Mouse (Mus musculus): ENCODE data around the gene Dhrs1. TPM values are rescaled to one million over a fixed set of nuclear protein-coding genes. Genes with fewer than 3 reads are reported as not detected.
A peak's percentile ranks its signal among the peaks of the same experiment; 100 is the strongest.

Gene Dhrs1
- polyA plus RNA-seq, 1 experiment: 76.3 TPM

GRCm38 (mm10) chr14:55745861-55746237 is 359 bp upstream of the Dhrs1 start:
- Histone ChIP-seq H3K4me3 (peak overlapping the region; percentile 81), H3K4me2 (ENCODE audit: low read depth) (peak overlapping the region; percentile 91), H3K79me2 (ENCODE audit: control insufficient read depth, insufficient read depth) (peaks cover 21% of the 10 kb centered on the region), H3K27me3 (ENCODE audit: control insufficient read depth, insufficient read depth, insufficient read length) (no peaks in the 10 kb centered on the region), H3ac (ENCODE audit: control insufficient read depth, insufficient read length) (peak overlapping the region; percentile 25), H3K36me3 (ENCODE audit: control insufficient read depth, insufficient read depth) (peaks cover 29% of the 10 kb centered on the region)
- TF ChIP-seq MAX (IDR thresholded peaks at IDR 0.05; ENCODE audit: low read depth) (no peak), MYOD1 (IDR thresholded peaks at IDR 0.05; ENCODE audit: control insufficient read depth in 1 of 3, insufficient read length in 2 of 3, low read depth in 2 of 3) (no peak), REST (IDR thresholded peaks at IDR 0.05; ENCODE audit: insufficient read depth, insufficient read length) (no peak), TCF12 (IDR thresholded peaks at IDR 0.05; ENCODE audit: insufficient read depth, poor library complexity, severe bottlenecking) (no peak), TCF3 (IDR thresholded peaks at IDR 0.05; ENCODE audit: insufficient read length, low read depth) (no peak), E2F4 (IDR thresholded peaks at IDR 0.05; ENCODE audit: insufficient read depth) (no peak), POLR2AphosphoS2 (IDR thresholded peaks at IDR 0.05; ENCODE audit: insufficient read length, low read depth) (no peak), USF1 (IDR thresholded peaks at IDR 0.05; ENCODE audit: low read depth) (no peak)

- H3K27me3 ChIP-seq (ENCODE audit: control insufficient read depth, insufficient read depth, insufficient read length): no peaks in the 10 kb centered on the region
- no peak overlapping the region for H3ac ChIP-seq (ENCODE audit: control insufficient read depth, insufficient read length)
- H3K79me2 ChIP-seq (ENCODE audit: control insufficient read depth, insufficient read depth): peaks cover 21% of the 10 kb centered on the region
- peak overlapping the region; percentile 90 for H3K4me2 ChIP-seq (ENCODE audit: low read depth)
- peaks cover 12% of the 10 kb centered on the region for H3K36me3 ChIP-seq (ENCODE audit: control insufficient read depth, insufficient read depth)
- TF ChIP-seq MAX (IDR thresholded peaks at IDR 0.05; ENCODE audit: low read depth): no peak
- TF ChIP-seq MYOG (IDR thresholded peaks at IDR 0.05; ENCODE audit: control insufficient read depth in 1 of 3, insufficient read depth in 1 of 3, insufficient read length in 2 of 3, low read depth in 2 of 3): peak in 2 of 3 experiments; percentile 12 to 47
- peak in 2 of 3 experiments; percentile 30 to 35 for TF ChIP-seq MYOD1 (IDR thresholded peaks at IDR 0.05; ENCODE audit: control insufficient read depth in 1 of 3, insufficient read length in 2 of 3, low read depth in 2 of 3)
- no peak overlapping the region for H3K4me3 ChIP-seq
These were observed 1.8 kb downstream of the Dhrs1 start for GRCm38 (mm10) chr14:55743711-55744110.

GRCm38 (mm10) chr14:55737086-55737687 is 8.3 kb downstream of the Dhrs1 start:
- Histone ChIP-seq H3K79me2 (ENCODE audit: control insufficient read depth, insufficient read depth) (no peaks in the 10 kb centered on the region), H3K36me3 (ENCODE audit: control insufficient read depth, insufficient read depth) (peaks cover 9% of the 10 kb centered on the region), H3K4me2 (ENCODE audit: low read depth) (no peak overlapping the region), H3ac (ENCODE audit: control insufficient read depth, insufficient read length) (no peak overlapping the region), H3K27me3 (ENCODE audit: control insufficient read depth, insufficient read depth, insufficient read length) (no peaks in the 10 kb centered on the region), H3K4me3 (no peak overlapping the region)
- TF ChIP-seq CEBPB (IDR thresholded peaks at IDR 0.05; ENCODE audit: insufficient read depth, poor library complexity, severe bottlenecking) (no peak), TCF12 (IDR thresholded peaks at IDR 0.05; ENCODE audit: insufficient read depth, poor library complexity, severe bottlenecking) (no peak), E2F4 (IDR thresholded peaks at IDR 0.05; ENCODE audit: insufficient read depth) (no peak), MYOD1 (IDR thresholded peaks at IDR 0.05; ENCODE audit: control insufficient read depth in 1 of 3, insufficient read length in 2 of 3, low read depth in 2 of 3) (no peak), TCF3 (IDR thresholded peaks at IDR 0.05; ENCODE audit: insufficient read length, low read depth) (no peak), POLR2AphosphoS2 (IDR thresholded peaks at IDR 0.05; ENCODE audit: insufficient read length, low read depth) (no peak), MAX (IDR thresholded peaks at IDR 0.05; ENCODE audit: low read depth) (no peak), POLR2A (IDR thresholded peaks at IDR 0.05; ENCODE audit: insufficient read length, low read depth) (no peak), SRF (IDR thresholded peaks at IDR 0.05; ENCODE audit: control insufficient read depth, insufficient read length, low read depth) (no peak)

GRCm38 (mm10) chr14:55735758-55736157 is 9.7 kb downstream of the Dhrs1 start:
- TF ChIP-seq TCF12 (IDR thresholded peaks at IDR 0.05; ENCODE audit: insufficient read depth, poor library complexity, severe bottlenecking): no peak
- Histone ChIP-seq H3ac (ENCODE audit: control insufficient read depth, insufficient read length) (no peak overlapping the region), H3K36me3 (ENCODE audit: control insufficient read depth, insufficient read depth) (no peaks in the 10 kb centered on the region), H3K79me2 (ENCODE audit: control insufficient read depth, insufficient read depth) (no peaks in the 10 kb centered on the region), H3K4me3 (no peak overlapping the region), H3K27me3 (ENCODE audit: control insufficient read depth, insufficient read depth, insufficient read length) (no peaks in the 10 kb centered on the region), H3K4me2 (ENCODE audit: low read depth) (no peak overlapping the region)

- no peaks in the 10 kb centered on the region for H3K36me3 ChIP-seq (ENCODE audit: control insufficient read depth, insufficient read depth)
- TF ChIP-seq MYOD1 (IDR thresholded peaks at IDR 0.05; ENCODE audit: control insufficient read depth in 1 of 3, insufficient read length in 2 of 3, low read depth in 2 of 3) (no peak), CEBPB (IDR thresholded peaks at IDR 0.05; ENCODE audit: insufficient read depth, poor library complexity, severe bottlenecking) (no peak)
- H3K79me2 ChIP-seq (ENCODE audit: control insufficient read depth, insufficient read depth): no peaks in the 10 kb centered on the region
These were observed 10.2 kb downstream of the Dhrs1 start for GRCm38 (mm10) chr14:55735334-55735733.

GRCm38 (mm10) chr14:55734869-55735268 is 10.6 kb downstream of the Dhrs1 start:
- TF ChIP-seq TCF3 (IDR thresholded peaks at IDR 0.05; ENCODE audit: insufficient read length, low read depth) (no peak), CEBPB (IDR thresholded peaks at IDR 0.05; ENCODE audit: insufficient read depth, poor library complexity, severe bottlenecking) (peak; percentile 55; the same call in 1 of the 2 replicates)

More at GRCm38 (mm10) chr14:55735334-55735733, 10.2 kb downstream of the Dhrs1 start:
- Histone ChIP-seq H3K4me2 (ENCODE audit: low read depth) (no peak overlapping the region), H3K4me3 (no peak overlapping the region), H3K27me3 (ENCODE audit: control insufficient read depth, insufficient read depth, insufficient read length) (no peaks in the 10 kb centered on the region), H3ac (ENCODE audit: control insufficient read depth, insufficient read length) (no peak overlapping the region)

More at GRCm38 (mm10) chr14:55734869-55735268, 10.6 kb downstream of the Dhrs1 start:
- Histone ChIP-seq H3K36me3 (ENCODE audit: control insufficient read depth, insufficient read depth) (no peaks in the 10 kb centered on the region), H3K4me2 (ENCODE audit: low read depth) (no peak overlapping the region), H3K4me3 (no peak overlapping the region), H3ac (ENCODE audit: control insufficient read depth, insufficient read length) (no peak overlapping the region), H3K79me2 (ENCODE audit: control insufficient read depth, insufficient read depth) (no peaks in the 10 kb centered on the region), H3K27me3 (ENCODE audit: control insufficient read depth, insufficient read depth, insufficient read length) (no peaks in the 10 kb centered on the region)

Measured in myocyte (in vitro differentiated cells).